ENCODE assay signal across 11 mouse cellular contexts in genomic region chr5:8819635-8820591, GRCm38 (mm10). TPM values are rescaled to one million over a fixed set of nuclear protein-coding genes. Genes with fewer than 3 reads are reported as not detected.
DNase-seq lines count a peak whose midpoint lies in the region; ATAC-seq lines count a peak whose summit lies in the region.
"Had no signal": no experiment of that assay in that cellular context is flagged by ENCODE, and none has a peak within 500 bp of the region (broad histone marks: within the 10 kb centered on the region; RNA-seq: fewer than 3 reads in every experiment).

No protein-coding gene starts in this region.

- H3K4me3 ChIP-seq in kidney, embryonic 16.5 days (ENCODE audit: low read length) = peak overlapping the region; percentile 30
- H3K4me3 ChIP-seq in hindbrain, embryonic 16.5 days (ENCODE audit: low read length) = peak overlapping the region; percentile 36
- H3K4me3 ChIP-seq in neural tube, embryonic 13.5 days = peak overlapping the region; percentile 25

- peak; percentile 69; the same call in 1 of the 2 replicates for ATAC-seq in kidney, embryonic 16.5 days (ENCODE audit: low FRiP score, low TSS enrichment)
- ATAC-seq in hindbrain, embryonic 16.5 days = peak; percentile 63; the same call in 1 of the 2 replicates
- peak; percentile 72; the same call in 1 of the 2 replicates for ATAC-seq in neural tube, embryonic 13.5 days (ENCODE audit: low read depth)
- ATAC-seq in erythroid progenitor cell, adult 5-6 weeks (replicated peaks; ENCODE audit: low FRiP score, poor library complexity, severe bottlenecking) = no peak

- no peak for DNase-seq in kidney, postnatal 10 days
- peak; percentile 17 for DNase-seq in embryo, embryonic 11 days
- DNase-seq in left cerebral cortex, postnatal 4 days = no peak
- no peak for DNase-seq in cerebellum, postnatal 25 days
- DNase-seq: cerebellum, postnatal 14 days; kidney, postnatal 36 days had no signal

- no peak overlapping the region for H3K9ac ChIP-seq in kidney, embryonic 16.5 days (replicated peaks; ENCODE audit: low read length)
- H3K9ac ChIP-seq in hindbrain, embryonic 16.5 days (ENCODE audit: low read depth, low read length) = peak overlapping the region; percentile 38
- H3K9ac ChIP-seq in neural tube, embryonic 13.5 days = peak overlapping the region; percentile 43

- no peaks in the 10 kb centered on the region for H3K36me3 ChIP-seq in kidney, embryonic 16.5 days (ENCODE audit: insufficient read depth, low read length)
- H3K36me3 ChIP-seq in hindbrain, embryonic 16.5 days (ENCODE audit: control insufficient read depth, insufficient read depth, low read length) = no peaks in the 10 kb centered on the region
- H3K36me3 ChIP-seq in neural tube, embryonic 13.5 days = no peaks in the 10 kb centered on the region

- intact Hi-C loops in left cerebral cortex, postnatal 4 days (cut with DNase I) = no loop called here

- no peaks in the 10 kb centered on the region for H3K9me3 ChIP-seq in kidney, embryonic 16.5 days (ENCODE audit: low read length)
- H3K9me3 ChIP-seq in hindbrain, embryonic 16.5 days (ENCODE audit: control insufficient read depth, low read length) = no peaks in the 10 kb centered on the region
- H3K9me3 ChIP-seq in neural tube, embryonic 13.5 days = no peaks in the 10 kb centered on the region

- WGBS in kidney, embryonic 16.5 days = 7% methylated on average over 6 of the region's 8 CpGs
- 13% methylated on average over 7 of the region's 8 CpGs for WGBS in hindbrain, embryonic 16.5 days
- WGBS in neural tube, embryonic 13.5 days = 13% methylated on average over 8 of the region's 8 CpGs

- peaks cover 6% of the 10 kb centered on the region for H3K4me1 ChIP-seq in kidney, embryonic 16.5 days (ENCODE audit: insufficient read depth, low read length)
- H3K4me1 ChIP-seq in hindbrain, embryonic 16.5 days (ENCODE audit: control insufficient read depth, insufficient read depth, low read depth, low read length) = peaks cover 6% of the 10 kb centered on the region
- H3K4me1 ChIP-seq in neural tube, embryonic 13.5 days (replicated peaks) = peaks cover 10% of the 10 kb centered on the region

- no peak overlapping the region for H3K27ac ChIP-seq in kidney, embryonic 16.5 days (ENCODE audit: low read length)
- no peak overlapping the region for H3K27ac ChIP-seq in hindbrain, embryonic 16.5 days (ENCODE audit: low read depth, low read length)
- H3K27ac ChIP-seq in neural tube, embryonic 13.5 days (replicated peaks) = no peak overlapping the region

- no peaks in the 10 kb centered on the region for H3K27me3 ChIP-seq in kidney, embryonic 16.5 days (ENCODE audit: insufficient read depth, low read length)
- no peaks in the 10 kb centered on the region for H3K27me3 ChIP-seq in hindbrain, embryonic 16.5 days (replicated peaks; ENCODE audit: control insufficient read depth, insufficient read depth, low read length)
- H3K27me3 ChIP-seq in neural tube, embryonic 13.5 days = no peaks in the 10 kb centered on the region

- H3K4me2 ChIP-seq in kidney, embryonic 16.5 days (replicated peaks; ENCODE audit: low read depth, low read length) = peak overlapping the region; percentile 53
- peak overlapping the region; percentile 63 for H3K4me2 ChIP-seq in hindbrain, embryonic 16.5 days (ENCODE audit: low read length)
- peak overlapping the region; percentile 53 for H3K4me2 ChIP-seq in neural tube, embryonic 13.5 days

RNA-seq across cellular contexts. Expression of gene Abcb1b, which starts 22.0 kb away (rescaled TPM):
- 1.7 and 2.0 TPM in 2 replicates for polyA plus RNA-seq in kidney, embryonic 16.5 days (2015; fragmentation: Nextera tagmentation; extraction: Ambion mirVana)
- polyA plus RNA-seq in hindbrain, embryonic 16.5 days (2015; fragmentation: Nextera tagmentation; extraction: Ambion mirVana) = 0.59 and 0.96 TPM in 2 replicates
- polyA plus RNA-seq in neural tube, embryonic 13.5 days (2015; fragmentation: Nextera tagmentation; extraction: Ambion mirVana) = 0.21 and 0.77 TPM in 2 replicates
- total RNA-seq in erythroid progenitor cell, adult 5-6 weeks (2015; ENCODE audit: low replicate concordance) = 0.84 TPM in 1 of 2 replicates, not detected in the other
- total RNA-seq in erythroid progenitor cell, adult 5-6 weeks (2017; ENCODE audit: low replicate concordance) = 4.4 TPM in 1 of 2 replicates, not detected in the other
- 1 to 10 TPM; 1.3 to 2.4 TPM for total RNA-seq in left cerebral cortex, postnatal 4 days (2021)
- total RNA-seq: MEL had no signal
